Mouse (Mus musculus) intestine, postnatal 0 days (tissue): Measurements from ENCODE around the gene Celf6. TPM values are rescaled to one million over a fixed set of nuclear protein-coding genes. Genes with fewer than 3 reads are reported as not detected.

Source experiments
- ATAC-seq: fragments of 200-750 bp; cut with Nextera tagmentation; 2 replicates; pipeline ENCODE4 v1.8.0; 2017; ENCODE audit warnings: mild to moderate bottlenecking, moderate TSS enrichment, moderate library complexity
- H3K27ac ChIP-seq: fragments of 300-500 bp; sonication (generic); 2 replicates; pipeline ENCODE4 v1.5.1; 2014; ENCODE audit warnings: mild to moderate bottlenecking, low read depth, low read length, moderate library complexity
- H3K27me3 ChIP-seq: fragments of 300-500 bp; sonication (generic); replicated peaks from 2 replicates; pipeline ENCODE4 v1.6.1; 2014; ENCODE audit warnings: low read length, mixed read lengths; ENCODE audit not compliant: control insufficient read depth, insufficient read depth
- H3K36me3 ChIP-seq: fragments of 300-500 bp; sonication (generic); 2 replicates; pipeline ENCODE4 v1.6.1; 2014; ENCODE audit warnings: mild to moderate bottlenecking, moderate library complexity; ENCODE audit not compliant: control insufficient read depth, insufficient read depth
- H3K4me1 ChIP-seq: fragments of 300-500 bp; sonication (generic); replicated peaks from 2 replicates; pipeline ENCODE4 v1.6.1; 2014; ENCODE audit warnings: antibody characterized with exemption, low read length, mixed read lengths; ENCODE audit not compliant: control insufficient read depth, insufficient read depth
- H3K4me2 ChIP-seq: fragments of 300-500 bp; sonication (generic); replicated peaks from 2 replicates; pipeline ENCODE4 v1.6.1; 2014; ENCODE audit warnings: low read depth, mild to moderate bottlenecking, moderate library complexity
- H3K4me3 ChIP-seq: fragments of 300-500 bp; sonication (generic); 2 replicates; pipeline ENCODE4 v1.5.1; 2014; ENCODE audit warnings: low read depth, low read length
- H3K9ac ChIP-seq: fragments of 300-500 bp; sonication (generic); 2 replicates; pipeline ENCODE4 v1.6.1; 2014; ENCODE audit warnings: mild to moderate bottlenecking, low read depth, low read length
- H3K9me3 ChIP-seq: fragments of 300-500 bp; sonication (generic); 2 replicates; pipeline ENCODE4 v1.6.1; 2016; ENCODE audit warnings: mixed run types; ENCODE audit not compliant: control insufficient read depth
- CTCF ChIP-seq: sonication (generic); IDR thresholded peaks from 2 replicates; pipeline ENCODE4 v1.5.1; 2016; ENCODE audit warnings: low read depth, mild to moderate bottlenecking, control low read depth, antibody characterized with exemption, moderate library complexity
- WGBS: fragments of 180-500 bp; shearing (Covaris S2); extraction: QIAGEN DNeasy Blood & Tissue Kit; methylation state at CpG from one replicate; pipeline ENCODE4 v1.1.7; 2014; 5-methylcytosine and 5-hydroxymethylcytosine counted together
- polyA plus RNA-seq: library from polyadenylated mRNA; unstranded; fragments of >200 nt; fragmentation: Nextera tagmentation; extraction: Ambion mirVana; gene quantifications from 2 replicates; pipeline ENCODE4 v1.2.1, GENCODE M21; 2015

The Celf6 gene
- polyA plus RNA-seq, 1 experiment from 2014 or later, result 2.2 TPM

- Histone ChIP-seq H3K4me1 (no peaks in the 10 kb centered on the region), H3K36me3 (peaks cover 3% of the 10 kb centered on the region; the same call in 1 of the 2 replicates), H3K9me3 (no peaks in the 10 kb centered on the region), H3K27me3 (no peaks in the 10 kb centered on the region), H3K9ac (peak overlapping the region; percentile 85), H3K4me2 (peak overlapping the region; percentile 86), H3K4me3 (peak overlapping the region; percentile 91), H3K27ac (peak overlapping the region; percentile 79)
- ATAC-seq, result no peak; the same call in 1 of the 2 replicates
- under 1% methylated on average over 54 of the region's 58 CpGs for WGBS
- TF ChIP-seq CTCF, result no peak
These were observed 39.7 kb downstream of the Celf6 start for GRCm38 (mm10) chr9:59617307-59617973.

- TF ChIP-seq CTCF, result no peak
- Histone ChIP-seq H3K9me3 (no peaks in the 10 kb centered on the region), H3K9ac (no peak overlapping the region), H3K27me3 (no peaks in the 10 kb centered on the region), H3K4me2 (no peak overlapping the region), H3K4me1 (no peaks in the 10 kb centered on the region), H3K36me3 (peaks cover 41% of the 10 kb centered on the region), H3K27ac (no peak overlapping the region), H3K4me3 (no peak overlapping the region)
- 82% methylated on average over 1 of the region's 1 CpGs for WGBS
- ATAC-seq, result no peak
These were observed 60.7 kb downstream of the Celf6 start for GRCm38 (mm10) chr9:59638372-59638771.

- TF ChIP-seq CTCF, result no peak
- H3K27me3 ChIP-seq, result no peaks in the 10 kb centered on the region
- no peak overlapping the region for H3K27ac ChIP-seq
- no peaks in the 10 kb centered on the region for H3K9me3 ChIP-seq
- no peak overlapping the region for H3K9ac ChIP-seq
- WGBS, result 97% methylated on average over 4 of the region's 4 CpGs
- no peak overlapping the region for H3K4me3 ChIP-seq
- no peak overlapping the region for H3K4me2 ChIP-seq
- no peak for ATAC-seq
- peaks cover 35% of the 10 kb centered on the region for H3K36me3 ChIP-seq
- no peaks in the 10 kb centered on the region for H3K4me1 ChIP-seq
These were observed 62.2 kb downstream of the Celf6 start for GRCm38 (mm10) chr9:59639936-59640335.

GRCm38 (mm10) chr9:59641320-59641719 lies 63.6 kb downstream of the Celf6 start:
- no peak overlapping the region for H3K9ac ChIP-seq
- H3K36me3 ChIP-seq, result peaks cover 24% of the 10 kb centered on the region
- H3K4me1 ChIP-seq, result no peaks in the 10 kb centered on the region
- H3K9me3 ChIP-seq, result no peaks in the 10 kb centered on the region
- no peak for ATAC-seq
- H3K4me3 ChIP-seq, result no peak overlapping the region
- no peaks in the 10 kb centered on the region for H3K27me3 ChIP-seq
- no peak overlapping the region for H3K4me2 ChIP-seq
- 49% methylated on average over 2 of the region's 2 CpGs for WGBS
- no peak overlapping the region for H3K27ac ChIP-seq
- no peak for TF ChIP-seq CTCF

- Histone ChIP-seq H3K9ac (no peak overlapping the region), H3K36me3 (peaks cover 21% of the 10 kb centered on the region), H3K4me2 (no peak overlapping the region), H3K4me3 (no peak overlapping the region), H3K27me3 (no peaks in the 10 kb centered on the region), H3K4me1 (0 out of 2 replicates have a peak, but pooled peaks cover 5% of the 10 kb centered on the region), H3K9me3 (no peaks in the 10 kb centered on the region), H3K27ac (no peak overlapping the region)
- ATAC-seq, result no peak
- 95% methylated on average over 4 of the region's 4 CpGs for WGBS
- no peak for TF ChIP-seq CTCF
These were observed 72.2 kb downstream of the Celf6 start for GRCm38 (mm10) chr9:59649911-59650310.

GRCm38 (mm10) chr9:59653371-59653770 lies 75.7 kb downstream of the Celf6 start:
- WGBS, result 20% methylated on average over 3 of the region's 3 CpGs
- Histone ChIP-seq H3K4me2 (no peak overlapping the region), H3K36me3 (peaks cover 21% of the 10 kb centered on the region), H3K27ac (no peak overlapping the region), H3K27me3 (no peaks in the 10 kb centered on the region), H3K4me3 (no peak overlapping the region), H3K9ac (no peak overlapping the region), H3K9me3 (no peaks in the 10 kb centered on the region), H3K4me1 (peaks cover 14% of the 10 kb centered on the region; the same call in 1 of the 2 replicates)
- ATAC-seq, result no peak
- no peak for TF ChIP-seq CTCF
